Mouse (Mus musculus) brain, embryonic 14.5 days (tissue): Measurements from ENCODE around the gene Ly6g5b.

Experiments used
- CTCF ChIP-seq: fragments of 200-500 bp; IDR thresholded peaks from 2 replicates; pipeline ENCODE4 v1.5.1; 2012; ENCODE audit warnings: inconsistent platforms, mild to moderate bottlenecking, moderate library complexity, borderline replicate concordance; ENCODE audit not compliant: insufficient read depth, insufficient read length; ENCODE audit errors: extremely low read depth
- POLR2A ChIP-seq: fragments of 200-500 bp; IDR thresholded peaks from 2 replicates; pipeline ENCODE4 v1.6.1; 2012; ENCODE audit warnings: mild to moderate bottlenecking, inconsistent platforms, borderline replicate concordance; ENCODE audit not compliant: poor library complexity, insufficient read depth, insufficient read length, severe bottlenecking; ENCODE audit errors: extremely low read depth

DNA sequence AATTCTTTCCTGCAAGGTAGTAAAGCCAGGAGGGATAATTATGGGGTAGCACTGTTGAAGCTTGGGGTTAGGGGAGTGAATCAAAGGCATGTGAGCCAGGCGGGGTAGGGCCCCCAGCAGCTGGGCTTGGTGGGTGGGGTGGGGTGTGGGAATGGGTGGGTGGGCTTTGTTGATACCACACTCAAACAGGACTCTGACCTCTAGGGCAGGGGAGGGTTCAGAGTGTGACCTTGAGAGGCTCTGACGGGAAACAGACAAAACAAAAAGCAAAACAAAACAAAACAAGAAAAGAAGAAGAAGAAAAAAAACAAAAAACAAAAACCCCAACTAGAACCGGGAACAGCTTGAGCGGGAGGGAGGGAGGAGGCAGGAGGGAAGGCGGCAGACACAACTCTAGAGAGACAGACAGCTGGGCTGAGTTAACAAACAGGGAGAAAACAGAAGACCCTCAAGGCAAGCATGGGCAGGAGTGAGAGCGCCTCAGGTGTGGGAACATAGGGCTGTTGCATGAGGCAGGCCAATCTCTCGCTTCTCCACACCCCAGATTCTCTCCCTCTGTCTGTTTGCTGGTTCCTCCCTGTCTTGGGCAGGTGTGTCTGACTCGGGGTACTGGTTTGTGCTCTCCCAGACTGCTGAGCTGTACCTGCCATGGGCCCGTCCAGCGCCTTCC lies 38.6 kb downstream of the Ly6g5b start, which contains the start of gene Ly6g6e:
- TF ChIP-seq CTCF (no peak), POLR2A (no peak)
